Mouse (Mus musculus): ENCODE results near the gene Ceacam19. TPM values are rescaled to one million over a fixed set of nuclear protein-coding genes. Genes with fewer than 3 reads are reported as not detected.

Gene Ceacam19
- polyA plus RNA-seq, 1 experiment from 2014 or later, result 1.1 TPM

DNA sequence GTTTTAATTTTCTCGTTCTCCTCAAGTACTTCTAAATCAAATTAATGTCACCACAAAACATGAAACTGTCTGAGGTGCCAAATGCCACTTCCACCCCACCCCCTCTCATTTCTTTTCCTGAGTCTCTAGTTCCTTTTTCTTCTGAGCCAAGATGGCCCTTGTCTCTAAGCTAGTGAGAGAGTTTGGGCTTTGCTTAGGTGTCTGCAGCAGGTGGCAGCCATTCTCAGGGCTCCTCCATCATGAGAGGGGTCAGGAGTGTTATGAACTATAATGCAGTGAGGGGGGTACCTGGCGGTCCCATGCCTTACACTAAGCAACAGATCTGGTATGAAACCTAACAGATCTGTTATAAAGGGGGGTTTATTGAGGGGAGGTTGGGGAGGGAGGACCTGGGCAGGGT is 35.6 kb upstream of the Ceacam19 start:
- Histone ChIP-seq H3K27me3 (replicated peaks) (no peaks in the 10 kb centered on the region), H3K4me2 (no peak overlapping the region), H3K27ac (no peak overlapping the region), H3K9me3 (no peaks in the 10 kb centered on the region), H3K9ac (no peak overlapping the region), H3K36me3 (no peaks in the 10 kb centered on the region), H3K4me1 (peaks cover 7% of the 10 kb centered on the region; the same call in 1 of the 2 replicates), H3K4me3 (replicated peaks) (no peak overlapping the region)
- 42% methylated on average over 2 of the region's 2 CpGs for WGBS
- ATAC-seq (ENCODE audit: insufficient read depth, low FRiP score, low read depth), result no peak

DNA sequence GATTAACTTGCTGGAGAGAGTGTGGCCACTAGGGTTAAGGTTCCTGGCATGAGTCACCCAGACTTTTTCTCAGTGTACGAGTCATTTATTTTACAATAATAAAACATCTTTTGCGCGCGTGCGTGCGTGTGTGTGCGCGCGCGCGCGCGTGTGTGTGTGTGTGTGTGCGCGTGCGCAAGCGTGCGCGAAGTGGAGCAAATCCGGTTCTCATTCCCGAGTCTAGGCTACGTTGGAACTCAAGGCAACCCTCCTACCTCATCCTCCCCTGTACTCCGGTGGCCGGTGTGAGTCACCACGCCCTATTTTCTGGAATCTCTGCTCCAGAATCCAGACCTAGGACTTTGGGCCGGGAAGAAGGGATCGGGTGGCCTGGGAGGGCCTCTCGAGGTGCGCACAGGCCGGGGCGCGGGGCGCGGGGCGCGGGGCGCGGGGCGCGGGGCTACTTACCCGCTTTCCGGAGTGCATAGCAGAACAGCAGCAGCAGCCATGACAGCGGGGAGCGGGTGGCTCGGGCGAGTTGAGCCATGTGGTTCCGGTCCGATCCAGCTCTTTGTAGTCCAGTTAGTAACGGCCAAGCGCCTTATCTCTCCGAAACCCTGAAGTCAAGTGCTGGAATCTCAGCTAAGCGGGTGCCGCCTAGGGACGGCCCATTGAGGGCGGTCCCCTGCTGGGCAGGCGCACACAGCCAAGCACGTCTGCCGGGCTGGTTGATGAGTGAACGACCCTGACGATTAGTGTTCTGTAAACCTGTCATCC is 32.9 kb upstream of the Ceacam19 start, which contains the start of gene Pvr:
Pvr (minus strand) TSS at position 655 of the 756 bp plus-strand sequence.
- Histone ChIP-seq H3K27me3 (replicated peaks) (no peaks in the 10 kb centered on the region), H3K9ac (peak within 1 kb of the TSS; percentile 76), H3K27ac (peak within 1 kb of the TSS; percentile 88), H3K9me3 (no peaks in the 10 kb centered on the region), H3K4me3 (replicated peaks) (peak within 1 kb of the TSS; percentile 82), H3K4me1 (peaks cover 7% of the 10 kb centered on the region; the same call in 1 of the 2 replicates), H3K36me3 (peaks cover 10% of the 10 kb centered on the region), H3K4me2 (peak within 1 kb of the TSS; percentile 74)
- peak; percentile 86 for ATAC-seq (ENCODE audit: insufficient read depth, low FRiP score, low read depth)
- WGBS, result 1% methylated on average over 60 of the region's 60 CpGs

DNA sequence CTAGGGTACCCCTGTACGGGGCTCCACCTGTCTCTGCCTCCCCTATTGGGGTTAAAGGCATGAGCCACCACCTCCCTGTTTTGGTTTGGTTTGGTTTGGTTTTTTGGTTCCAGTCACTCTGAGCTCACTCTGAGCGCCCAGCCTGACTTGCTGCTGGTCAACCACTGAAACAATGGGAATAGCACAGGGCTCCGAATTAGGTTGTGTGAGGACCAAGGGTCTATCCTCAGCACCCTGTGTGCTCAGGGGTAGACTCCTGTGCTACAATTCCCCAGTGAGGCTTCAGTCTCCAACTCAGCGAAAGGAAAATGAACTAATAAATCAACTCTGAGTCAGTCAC is 32.4 kb upstream of the Ceacam19 start:
- H3K27ac ChIP-seq, result peak overlapping the region; percentile 88
- H3K9me3 ChIP-seq, result no peaks in the 10 kb centered on the region
- no peak overlapping the region for H3K9ac ChIP-seq
- peak overlapping the region; percentile 74 for H3K4me2 ChIP-seq
- no peaks in the 10 kb centered on the region for H3K27me3 ChIP-seq (replicated peaks)
- peaks cover 7% of the 10 kb centered on the region; the same call in 1 of the 2 replicates for H3K4me1 ChIP-seq
- peak overlapping the region; percentile 82 for H3K4me3 ChIP-seq (replicated peaks)
- H3K36me3 ChIP-seq, result peaks cover 11% of the 10 kb centered on the region
- ATAC-seq (ENCODE audit: insufficient read depth, low FRiP score, low read depth), result no peak
- WGBS, result 24% methylated on average over 4 of the region's 4 CpGs

DNA sequence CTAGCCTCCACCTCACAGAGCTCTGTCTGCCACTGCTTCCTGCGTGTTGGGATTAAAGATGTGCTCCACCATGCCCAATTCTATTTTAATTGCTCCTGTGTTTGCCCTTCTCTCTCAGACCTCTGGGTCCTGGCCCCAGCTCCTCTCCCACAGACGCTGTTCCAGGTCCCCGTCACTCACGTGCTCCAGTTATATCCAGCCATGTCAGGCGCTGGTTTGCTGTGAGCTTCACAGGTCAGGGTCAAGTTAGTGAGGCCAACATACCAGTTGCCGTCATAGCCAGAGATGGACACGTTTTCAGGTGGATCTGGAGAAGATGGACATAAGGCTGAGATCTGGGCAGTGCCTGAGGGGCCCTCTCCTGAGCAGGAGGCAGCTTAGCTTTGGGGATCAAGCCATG is 26.8 kb upstream of the Ceacam19 start:
- Histone ChIP-seq H3K27ac (no peak overlapping the region), H3K27me3 (replicated peaks) (no peaks in the 10 kb centered on the region), H3K9ac (no peak overlapping the region), H3K4me3 (replicated peaks) (no peak overlapping the region), H3K36me3 (peaks cover 31% of the 10 kb centered on the region), H3K4me2 (no peak overlapping the region), H3K4me1 (no peaks in the 10 kb centered on the region), H3K9me3 (no peaks in the 10 kb centered on the region)
- WGBS, result 88% methylated on average over 7 of the region's 7 CpGs
- no peak for ATAC-seq (ENCODE audit: insufficient read depth, low FRiP score, low read depth)

DNA sequence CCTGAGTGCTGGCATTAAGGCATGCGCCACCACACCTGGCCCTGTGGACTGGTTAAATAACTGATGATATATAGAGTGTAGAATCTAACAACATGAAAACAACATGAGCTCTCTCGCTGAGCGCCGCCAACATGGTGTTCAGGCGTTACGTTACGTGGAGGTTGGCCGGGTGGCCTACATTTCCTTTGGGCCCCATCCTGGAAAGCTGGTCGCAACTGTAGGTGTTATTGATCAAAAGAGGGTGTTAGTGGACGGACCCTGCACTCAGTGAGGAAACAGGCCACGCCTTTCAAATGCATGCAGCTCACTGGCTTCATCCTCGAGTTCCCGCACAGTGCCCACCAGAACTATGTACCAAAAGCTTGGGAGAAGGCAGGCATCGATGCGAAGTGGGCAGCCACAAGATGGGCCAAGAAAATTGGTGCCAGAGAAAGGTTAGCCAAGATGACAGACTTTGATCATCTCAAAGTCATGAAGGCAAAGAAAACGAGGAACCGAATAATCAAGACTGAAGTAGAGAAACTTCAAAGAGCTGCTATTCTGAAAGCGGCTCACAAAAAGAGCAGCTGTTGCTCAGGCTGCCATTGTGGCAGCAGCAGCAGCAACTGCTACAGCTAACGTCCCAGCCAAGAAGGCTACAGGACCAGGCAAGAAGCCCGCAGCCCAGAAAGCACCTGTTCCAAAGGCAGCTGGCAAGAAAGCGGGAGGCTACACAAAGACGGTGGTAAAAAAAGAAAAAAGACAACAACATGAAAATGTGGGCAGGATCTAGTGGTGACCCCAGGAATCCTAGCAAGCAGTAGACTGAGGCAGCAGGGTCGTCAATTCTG is 24.1 kb upstream of the Ceacam19 start:
- no peak overlapping the region for H3K9ac ChIP-seq
- H3K27me3 ChIP-seq (replicated peaks), result no peaks in the 10 kb centered on the region
- 89% methylated on average over 23 of the region's 23 CpGs for WGBS

DNA sequence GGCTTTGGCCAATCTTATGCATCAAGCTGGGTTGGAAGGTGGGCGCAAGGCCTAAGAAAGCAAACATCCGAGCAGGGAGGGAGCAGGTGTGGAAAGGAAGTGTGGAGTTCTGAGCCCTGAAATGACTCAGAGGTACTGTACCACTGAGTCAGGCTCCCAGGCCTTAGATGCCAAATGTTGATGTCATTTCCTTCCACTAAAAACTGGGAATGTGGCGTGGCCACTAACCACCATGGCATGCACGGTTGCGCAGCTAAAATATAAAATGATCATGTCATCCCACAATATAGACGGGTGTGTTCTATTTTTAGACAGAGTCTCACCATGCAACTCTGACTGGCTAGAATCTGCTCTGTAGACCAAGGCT is 23.5 kb upstream of the Ceacam19 start:
- no peak for ATAC-seq (ENCODE audit: insufficient read depth, low FRiP score, low read depth)
- WGBS, result 76% methylated on average over 6 of the region's 6 CpGs
- Histone ChIP-seq H3K27me3 (replicated peaks) (no peaks in the 10 kb centered on the region), H3K36me3 (peaks cover 44% of the 10 kb centered on the region), H3K9ac (no peak overlapping the region), H3K9me3 (no peaks in the 10 kb centered on the region), H3K4me2 (no peak overlapping the region), H3K4me3 (replicated peaks) (no peak overlapping the region), H3K4me1 (no peaks in the 10 kb centered on the region), H3K27ac (no peak overlapping the region)

More for the DNA sequence above, 24.1 kb upstream of the Ceacam19 start:
- H3K9me3 ChIP-seq, result no peaks in the 10 kb centered on the region
- peaks cover 45% of the 10 kb centered on the region for H3K36me3 ChIP-seq
- no peak overlapping the region for H3K4me3 ChIP-seq (replicated peaks)
- H3K4me1 ChIP-seq, result no peaks in the 10 kb centered on the region
- H3K4me2 ChIP-seq, result no peak overlapping the region
- no peak for ATAC-seq (ENCODE audit: insufficient read depth, low FRiP score, low read depth)
- H3K27ac ChIP-seq, result no peak overlapping the region

DNA sequence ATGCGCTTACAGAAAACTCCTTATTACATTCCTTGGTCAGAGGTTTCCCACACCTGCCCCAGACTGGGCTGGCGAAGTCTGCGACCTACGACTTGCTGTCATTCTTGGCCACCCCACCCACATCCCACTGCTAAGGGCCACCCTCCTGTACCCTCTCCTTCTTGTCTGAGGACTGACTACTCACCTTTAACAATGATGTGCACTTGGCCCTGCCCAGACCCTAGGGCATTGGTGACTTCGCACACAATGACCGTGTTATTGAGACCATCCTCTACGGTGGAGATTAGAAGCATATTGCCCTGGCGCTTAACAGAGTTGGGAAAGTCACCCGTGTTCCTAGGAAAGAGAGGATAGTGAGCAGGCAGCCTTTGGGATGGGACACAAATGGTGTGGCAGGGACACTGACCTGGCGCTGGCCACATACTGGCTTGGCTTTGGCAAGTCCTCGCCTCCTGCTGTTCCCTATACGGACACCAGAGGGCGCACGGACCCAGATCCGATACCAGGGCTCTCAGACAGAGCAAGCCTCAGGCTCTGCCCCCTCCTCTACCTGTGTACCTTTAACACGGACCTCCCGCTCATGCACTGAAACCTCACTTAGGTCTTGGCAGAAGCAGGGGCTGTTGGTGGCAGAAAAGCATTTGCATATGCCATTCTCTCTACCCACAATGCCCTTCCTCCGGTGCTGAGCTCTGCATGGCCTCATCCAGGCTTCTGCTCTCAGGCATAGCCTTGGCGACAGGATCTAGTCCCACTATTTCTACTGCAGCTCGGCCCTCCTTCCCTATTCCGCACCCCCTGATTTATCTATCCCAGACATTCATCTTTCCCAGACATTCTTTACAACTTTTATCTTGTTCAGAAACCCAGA is 22.9 kb upstream of the Ceacam19 start:
- Histone ChIP-seq H3K9me3 (no peaks in the 10 kb centered on the region), H3K4me1 (no peaks in the 10 kb centered on the region), H3K27me3 (replicated peaks) (no peaks in the 10 kb centered on the region), H3K36me3 (peaks cover 41% of the 10 kb centered on the region), H3K4me2 (no peak overlapping the region), H3K9ac (no peak overlapping the region), H3K27ac (no peak overlapping the region), H3K4me3 (replicated peaks) (no peak overlapping the region)
- 50% methylated on average over 21 of the region's 21 CpGs for WGBS
- peak; percentile 60; the same call in 1 of the 2 replicates for ATAC-seq (ENCODE audit: insufficient read depth, low FRiP score, low read depth)

DNA sequence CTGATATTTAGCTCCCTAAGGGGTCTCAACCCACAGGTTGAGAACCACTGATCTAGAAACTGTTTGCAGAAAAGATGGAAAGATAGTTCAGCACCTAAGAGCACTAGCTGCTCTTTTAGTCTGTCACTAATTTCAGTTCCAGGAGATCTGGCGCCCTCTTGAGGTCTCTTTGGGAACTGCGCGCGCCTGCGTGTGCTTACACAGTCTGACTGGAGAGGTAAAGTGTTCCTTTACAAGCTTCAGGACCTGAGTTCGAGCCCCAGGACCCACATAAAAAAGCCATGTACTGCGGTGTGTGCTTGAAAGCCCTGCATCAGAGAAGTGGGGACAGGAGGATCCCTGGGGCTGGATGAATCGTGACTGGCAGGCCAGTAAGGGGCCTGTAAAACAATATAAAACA is 2.1 kb upstream of the Ceacam19 start:
- Histone ChIP-seq H3K4me1 (no peaks in the 10 kb centered on the region), H3K4me3 (replicated peaks) (no peak overlapping the region)

DNA sequence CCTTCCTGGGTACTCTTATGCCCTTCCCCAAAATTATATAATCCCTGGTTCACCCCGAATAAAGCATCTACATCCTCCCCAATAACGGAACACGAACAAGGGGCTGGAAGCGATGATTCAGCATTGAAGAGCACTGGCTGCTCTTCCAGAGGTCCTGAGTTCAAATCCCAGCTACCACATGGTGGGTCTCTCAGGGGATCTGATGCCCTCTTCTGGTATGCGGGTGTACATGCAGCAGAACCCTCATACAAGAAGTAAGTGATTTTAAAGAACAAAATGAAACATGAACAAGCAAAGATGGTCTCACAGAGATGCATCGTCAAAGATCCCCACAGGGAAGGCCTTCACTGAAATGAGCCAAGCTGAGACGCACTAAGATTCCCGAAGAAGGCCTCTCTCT is 7.0 kb downstream of the Ceacam19 start:
- no peaks in the 10 kb centered on the region for H3K36me3 ChIP-seq
- no peak for ATAC-seq (ENCODE audit: insufficient read depth, low FRiP score, low read depth)
- no peak overlapping the region for H3K27ac ChIP-seq
- no peaks in the 10 kb centered on the region for H3K4me1 ChIP-seq
- H3K4me3 ChIP-seq (replicated peaks), result no peak overlapping the region
- no peaks in the 10 kb centered on the region for H3K9me3 ChIP-seq
- no peaks in the 10 kb centered on the region for H3K27me3 ChIP-seq (replicated peaks)
- 82% methylated on average over 8 of the region's 8 CpGs for WGBS
- H3K4me2 ChIP-seq, result no peak overlapping the region
- no peak overlapping the region for H3K9ac ChIP-seq

More for the DNA sequence above, 2.1 kb upstream of the Ceacam19 start:
- WGBS, result 51% methylated on average over 8 of the region's 8 CpGs
- no peak overlapping the region for H3K27ac ChIP-seq
- ATAC-seq (ENCODE audit: insufficient read depth, low FRiP score, low read depth), result no peak
- H3K9me3 ChIP-seq, result no peaks in the 10 kb centered on the region
- H3K36me3 ChIP-seq, result no peaks in the 10 kb centered on the region
- no peak overlapping the region for H3K4me2 ChIP-seq
- no peaks in the 10 kb centered on the region for H3K27me3 ChIP-seq (replicated peaks)
- H3K9ac ChIP-seq, result no peak overlapping the region

DNA sequence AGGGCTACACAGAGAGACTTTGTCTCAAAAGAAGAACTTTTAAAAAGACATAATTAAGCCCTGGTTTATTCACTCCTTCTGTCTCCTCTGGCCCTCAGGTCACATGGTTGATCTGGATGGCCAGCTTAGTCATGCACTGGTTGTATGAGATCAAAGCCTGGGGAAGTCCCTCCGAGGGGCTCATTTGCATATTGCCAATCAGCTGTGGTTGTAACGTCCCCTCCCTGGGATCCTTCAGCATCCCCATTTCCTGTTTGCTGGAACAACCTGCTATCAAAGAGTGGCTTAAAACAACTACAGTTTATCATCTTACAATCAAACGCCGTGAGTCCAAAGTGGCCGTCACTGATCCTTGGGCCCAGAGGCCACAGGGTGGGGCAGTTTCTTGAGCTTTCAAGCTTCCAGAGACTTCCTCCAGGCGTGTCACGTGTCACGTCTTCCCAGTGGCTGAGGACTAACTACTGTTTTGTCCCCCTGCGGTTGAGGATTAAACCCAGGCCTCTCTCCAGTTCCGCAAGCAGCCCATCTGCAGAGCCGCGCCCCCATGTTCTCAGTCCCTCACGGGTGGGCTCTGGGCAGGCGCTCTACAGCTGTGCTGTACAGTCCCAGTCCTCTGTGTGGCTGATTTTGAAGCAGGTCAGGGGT is 10.9 kb downstream of the Ceacam19 start:
- Histone ChIP-seq H3K27me3 (replicated peaks) (no peaks in the 10 kb centered on the region), H3K36me3 (no peaks in the 10 kb centered on the region), H3K27ac (no peak overlapping the region), H3K9me3 (no peaks in the 10 kb centered on the region), H3K4me2 (no peak overlapping the region), H3K9ac (no peak overlapping the region), H3K4me3 (replicated peaks) (no peak overlapping the region), H3K4me1 (no peaks in the 10 kb centered on the region)
- WGBS, result 32% methylated on average over 14 of the region's 14 CpGs
- peak; percentile 45; the same call in 1 of the 2 replicates for ATAC-seq (ENCODE audit: insufficient read depth, low FRiP score, low read depth)

DNA sequence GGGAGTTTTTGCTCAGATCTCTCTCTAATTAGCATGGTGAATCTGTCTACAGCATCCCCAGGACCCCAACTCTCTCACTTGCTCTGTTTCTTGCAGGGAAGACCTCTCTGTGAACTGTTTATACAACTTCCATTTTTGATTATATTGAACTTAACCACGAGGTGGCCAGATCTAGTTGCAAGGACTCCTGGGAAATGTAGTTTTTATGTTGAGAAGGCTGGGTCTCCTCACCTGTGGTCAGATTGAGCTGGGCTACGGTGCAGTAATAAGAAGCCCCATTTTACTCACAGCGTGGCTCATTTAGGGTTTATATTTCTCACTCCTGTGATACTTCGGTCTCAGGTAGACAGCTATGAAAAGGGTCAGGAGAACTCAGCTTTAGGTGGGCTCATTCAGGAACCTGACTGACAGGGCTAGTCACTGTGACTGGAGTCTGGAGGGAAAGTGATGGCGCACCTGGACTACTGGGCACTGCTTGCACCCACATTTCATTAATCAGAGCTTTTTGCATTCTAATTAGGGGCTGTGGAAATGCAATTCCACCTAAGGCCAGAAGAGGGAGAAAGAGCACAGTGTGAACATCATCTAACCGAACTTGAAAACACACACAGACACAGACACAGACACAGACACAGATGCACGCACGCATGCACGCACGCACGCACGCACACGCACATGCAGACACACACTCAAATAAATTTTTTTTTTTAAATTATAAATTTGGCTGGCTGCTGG is 11.7 kb downstream of the Ceacam19 start:
- Histone ChIP-seq H3K36me3 (no peaks in the 10 kb centered on the region), H3K27ac (no peak overlapping the region), H3K4me1 (no peaks in the 10 kb centered on the region), H3K9me3 (no peaks in the 10 kb centered on the region), H3K4me3 (replicated peaks) (no peak overlapping the region), H3K4me2 (no peak overlapping the region), H3K27me3 (replicated peaks) (no peaks in the 10 kb centered on the region), H3K9ac (no peak overlapping the region)
- 0 out of 2 replicates have a peak, but pooled peaks have one; percentile 15 for ATAC-seq (ENCODE audit: insufficient read depth, low FRiP score, low read depth)
- WGBS, result 34% methylated on average over 13 of the region's 13 CpGs

All from stomach, embryonic 15.5 days (tissue).